Mouse (Mus musculus) c-Kit-negative CD71-positive TER-119-positive erythroid progenitor cells, embryonic 14.5 days (primary cell): ENCODE results near the gene Ankle1.

Experiments
- DNase-seq: peaks from one replicate; pipeline ENCODE4 v3.0.0-alpha.2; 2013; ENCODE audit warnings: low read depth, low spot score

Gene Ankle1

DNA sequence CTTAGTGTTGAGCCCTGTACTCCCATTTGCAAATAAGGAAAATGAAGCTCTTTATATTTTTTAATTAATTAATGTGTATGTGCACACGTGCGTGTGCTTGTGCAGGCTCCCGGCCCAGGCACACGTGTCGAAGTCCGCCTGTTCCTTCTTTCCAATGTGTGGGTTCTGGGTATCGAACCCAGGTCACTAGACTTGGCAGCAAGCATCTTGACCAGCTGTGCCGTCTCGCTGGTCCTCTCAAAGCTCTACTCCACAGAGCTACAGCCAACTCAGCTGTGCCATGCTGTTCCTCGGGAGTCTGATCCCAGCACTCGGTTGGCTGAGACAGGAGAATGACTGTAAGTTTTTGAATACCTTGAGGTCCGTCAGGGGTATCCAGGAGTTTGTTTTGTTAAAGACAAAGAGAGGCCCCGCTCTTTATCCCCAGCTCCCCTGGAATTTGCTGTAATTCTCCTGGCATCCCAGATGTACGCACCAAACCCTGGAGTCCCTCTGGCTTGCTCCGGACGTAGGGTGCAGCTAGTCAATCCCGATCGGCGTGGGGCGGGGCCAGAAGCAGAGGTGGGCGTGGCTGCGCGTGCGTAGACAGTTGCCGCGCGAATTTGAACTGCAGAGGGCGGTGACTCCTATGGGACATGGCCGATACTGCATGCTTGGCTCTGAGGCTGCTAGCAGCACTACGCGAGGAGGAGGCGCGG is at the start of gene Ankle1:
Ankle1 (plus strand) TSS at position 610 of the 698 bp plus-strand sequence.
- DNase-seq: peak; percentile 93

DNA sequence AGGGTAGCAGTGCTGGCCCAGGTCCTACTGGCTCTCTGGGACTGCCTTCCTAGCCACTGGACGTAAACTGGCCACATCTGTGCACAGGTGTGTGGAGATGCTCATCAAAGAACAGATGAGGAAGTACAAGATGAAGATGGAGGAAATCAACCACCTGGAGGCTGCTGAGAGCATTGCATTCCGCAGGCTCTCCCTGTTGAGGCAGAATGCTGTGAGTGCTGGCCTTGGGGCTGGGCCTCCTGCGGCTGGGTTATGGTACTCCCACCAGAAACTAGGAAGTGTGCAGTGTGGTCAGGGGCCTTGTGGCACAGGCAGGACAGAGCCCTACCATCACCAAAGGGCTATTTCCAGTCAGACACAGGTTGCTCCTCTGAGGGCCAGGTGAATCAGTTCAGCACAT is 47.8 kb upstream of the Ankle1 start:
- DNase-seq: no peak

DNA sequence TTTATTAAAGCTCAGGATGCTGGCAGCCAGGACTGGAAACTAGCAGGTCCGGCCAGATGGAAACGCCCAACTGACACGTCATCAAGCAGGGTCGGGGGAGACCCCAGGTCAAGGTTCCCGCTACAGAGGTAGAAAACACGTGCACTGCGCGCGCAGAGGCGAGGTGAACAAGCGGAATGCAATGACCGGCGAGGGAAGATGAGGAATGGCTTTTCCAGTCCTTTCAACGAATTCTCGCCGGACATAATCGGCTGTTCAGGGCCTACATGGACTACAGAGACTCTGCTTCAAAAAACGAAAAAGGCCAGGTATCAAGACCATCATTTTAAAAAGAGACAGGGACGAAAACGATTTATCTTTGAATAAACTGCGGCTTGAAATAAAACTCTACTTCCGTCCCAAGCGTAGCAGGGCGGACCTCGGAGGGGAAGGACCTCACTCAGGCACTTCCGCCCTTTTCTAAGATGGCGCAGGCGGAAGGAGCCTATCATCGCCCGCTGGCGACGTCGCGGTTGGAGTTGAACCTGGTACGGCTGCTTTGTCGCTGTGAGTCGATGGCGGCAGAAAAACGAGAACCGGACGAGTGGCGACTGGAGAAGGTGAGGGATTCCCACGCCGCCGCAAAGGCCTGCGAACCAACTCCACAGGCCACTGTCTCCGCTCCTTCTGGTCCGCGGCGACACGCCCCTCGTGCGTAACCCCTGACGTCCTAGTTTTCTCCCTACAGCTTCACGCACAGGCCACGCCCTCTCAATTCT is 38.9 kb upstream of the Ankle1 start, which contains the start of gene Use1:
Use1 (plus strand) TSS at position 78 of the 758 bp plus-strand sequence.
- DNase-seq: peak; percentile 84

GRCm38 (mm10) chr8:71367529-71368176 is 38.2 kb upstream of the Ankle1 start:
- no peak for DNase-seq

DNA sequence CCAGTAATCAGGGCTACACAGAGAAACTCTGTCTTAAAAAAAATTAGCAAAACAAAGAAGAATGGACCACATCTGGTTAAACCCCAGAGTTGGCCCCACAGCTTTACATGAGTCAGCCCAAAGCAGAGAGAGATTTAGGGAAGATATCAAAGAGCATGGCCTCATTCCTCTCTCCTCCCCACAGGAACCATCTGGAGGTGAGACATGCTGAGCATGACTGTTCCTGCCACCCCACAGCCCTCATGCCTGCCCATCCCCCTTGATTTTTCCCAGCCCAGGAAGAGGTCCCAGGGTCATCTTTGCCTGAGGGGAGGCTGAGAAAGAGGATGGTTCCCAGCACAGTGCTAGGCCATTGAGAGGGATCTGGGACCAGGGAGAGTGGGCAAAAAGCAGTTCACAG is 37.4 kb upstream of the Ankle1 start:
- DNase-seq: no peak

DNA sequence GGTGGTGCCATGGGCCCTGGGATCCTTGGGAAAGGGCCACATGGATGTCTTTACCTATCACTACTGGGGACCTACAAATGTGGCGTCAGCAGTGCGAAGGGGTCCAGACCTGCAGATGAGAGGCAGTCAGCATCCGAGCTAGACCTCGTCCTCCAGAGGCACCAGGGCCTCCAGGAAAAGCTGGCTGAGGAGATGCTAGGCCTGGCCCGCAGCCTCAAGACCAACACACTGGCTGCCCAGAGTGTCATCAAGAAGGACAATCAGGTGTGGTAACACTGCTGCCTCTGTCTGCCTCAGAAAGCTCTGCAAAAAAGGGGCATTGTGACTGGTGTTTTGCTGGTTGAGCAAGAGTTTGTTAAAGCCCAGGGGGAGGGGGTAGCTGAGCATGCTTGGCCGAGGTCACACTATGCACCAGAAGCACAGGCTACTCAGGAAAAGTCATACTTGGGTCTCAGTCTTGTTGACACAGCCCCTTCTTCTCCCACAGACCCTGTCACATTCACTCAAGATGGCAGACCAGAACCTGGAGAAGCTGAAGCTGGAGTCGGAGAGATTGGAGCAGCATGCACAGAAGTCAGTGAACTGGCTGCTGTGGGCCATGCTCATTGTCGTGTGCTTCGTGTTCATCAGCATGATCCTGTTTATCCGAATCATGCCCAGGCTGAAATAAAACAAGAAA is 36.6 kb upstream of the Ankle1 start:
- DNase-seq: no peak

GRCm38 (mm10) chr8:71370711-71371235 is 35.0 kb upstream of the Ankle1 start:
- DNase-seq: no peak

- peak; percentile 94 for DNase-seq
Observed at GRCm38 (mm10) chr8:71371236-71371848, 34.5 kb upstream of the Ankle1 start, which contains the start of gene Ocel1. TSS of gene Ocel1 (plus strand) at chr8:71371298.

DNA sequence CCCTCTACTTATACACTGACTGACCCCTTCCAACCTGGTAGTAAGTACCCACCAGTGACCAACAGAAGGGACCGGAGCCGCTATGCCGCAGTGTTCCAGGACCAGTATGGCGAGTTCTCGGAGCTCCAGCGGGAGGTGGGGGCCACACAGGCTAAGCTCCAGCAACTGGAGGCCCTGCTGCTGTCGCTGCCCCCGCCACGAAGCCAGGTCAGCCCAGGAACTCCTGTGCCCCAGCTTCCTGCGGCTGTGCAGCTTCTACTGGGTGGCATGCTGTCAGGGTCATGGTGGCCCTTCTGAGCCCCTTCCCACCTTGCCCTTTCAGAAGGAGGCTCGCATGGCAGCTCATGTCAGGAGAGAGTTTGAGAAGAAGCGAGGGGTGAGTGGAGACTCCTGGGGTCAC is 33.4 kb upstream of the Ankle1 start:
- DNase-seq: no peak

DNA sequence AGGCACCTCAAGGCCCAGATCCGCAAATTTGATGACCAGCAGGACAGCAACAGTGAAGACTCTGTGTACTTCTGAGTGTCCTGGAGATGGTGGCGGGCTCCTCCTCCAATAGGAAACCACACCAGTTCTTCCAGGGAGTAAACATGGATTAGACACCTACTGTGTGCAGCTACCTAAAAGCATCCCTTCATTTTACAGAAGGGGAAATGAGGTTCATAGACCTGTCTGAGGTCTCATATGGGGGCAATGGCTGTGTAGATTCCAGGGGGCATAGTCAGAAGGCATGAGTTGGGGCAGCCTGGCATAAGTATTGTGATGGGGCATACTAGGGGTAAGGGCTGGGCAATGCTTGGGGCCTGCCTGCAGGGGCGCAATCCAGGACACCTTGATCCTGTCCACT is 32.8 kb upstream of the Ankle1 start:
- DNase-seq: no peak

DNA sequence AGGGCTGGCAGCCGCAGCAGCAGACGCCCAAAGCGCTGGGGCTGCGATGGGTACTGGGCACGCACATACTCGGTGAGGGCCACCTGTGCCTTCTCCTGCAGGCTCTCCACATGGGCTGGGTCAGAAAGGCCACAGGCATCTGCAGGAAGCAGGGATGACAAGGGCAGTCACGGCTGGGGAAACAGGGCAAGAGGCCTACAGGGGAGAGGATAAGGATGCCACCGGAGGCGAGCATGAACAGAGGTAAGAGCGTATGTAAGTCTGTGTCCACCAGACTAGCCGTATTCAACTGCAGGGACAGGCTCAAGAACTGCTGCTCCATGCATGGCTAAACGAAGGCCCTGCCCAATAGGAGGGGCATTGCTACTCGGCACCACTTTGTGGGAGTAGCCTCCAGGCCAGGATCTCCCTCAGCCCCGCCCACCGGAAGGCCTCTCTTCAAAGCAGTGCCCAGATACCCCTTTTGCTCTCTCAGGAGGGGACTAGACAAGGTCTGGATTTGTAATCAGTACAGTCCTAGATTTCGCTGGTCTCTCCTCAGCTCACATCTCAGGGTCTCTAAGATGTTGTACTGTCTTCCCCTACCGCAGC is 31.1 kb upstream of the Ankle1 start:
- DNase-seq: no peak

GRCm38 (mm10) chr8:71375581-71376422 is 30.0 kb upstream of the Ankle1 start:
- peak; percentile 57 for DNase-seq

- no peak for DNase-seq
Observed at GRCm38 (mm10) chr8:71376423-71377030, 29.3 kb upstream of the Ankle1 start.

- no peak for DNase-seq
Observed at GRCm38 (mm10) chr8:71379008-71379407, 26.8 kb upstream of the Ankle1 start.

DNA sequence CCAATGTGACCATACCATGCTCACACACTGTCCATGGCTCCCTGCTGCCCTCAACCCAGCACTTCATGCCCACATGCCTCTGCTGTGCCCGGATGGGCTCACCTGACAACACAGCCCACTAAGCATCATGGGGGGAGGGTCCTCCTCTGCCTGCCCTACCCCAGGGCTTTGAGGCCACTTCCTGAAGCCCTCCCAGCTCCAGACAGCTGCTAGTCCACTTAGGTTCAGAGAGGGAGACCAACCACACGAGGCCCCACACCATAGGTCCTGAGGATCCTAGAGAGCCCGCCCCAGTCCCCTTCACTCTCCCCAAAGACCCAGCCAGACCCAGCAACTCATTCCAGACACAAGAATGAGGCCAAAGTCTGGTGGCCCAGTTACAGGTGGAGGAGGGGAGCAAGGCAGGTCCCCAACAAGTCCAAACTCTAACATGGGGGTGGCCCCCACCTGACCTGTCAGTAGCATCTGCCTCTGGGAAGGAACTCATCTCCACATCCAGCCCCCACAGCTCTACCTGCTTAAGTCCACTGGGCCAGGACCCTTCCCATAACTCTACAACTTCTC is 26.2 kb upstream of the Ankle1 start:
- DNase-seq: no peak

DNA sequence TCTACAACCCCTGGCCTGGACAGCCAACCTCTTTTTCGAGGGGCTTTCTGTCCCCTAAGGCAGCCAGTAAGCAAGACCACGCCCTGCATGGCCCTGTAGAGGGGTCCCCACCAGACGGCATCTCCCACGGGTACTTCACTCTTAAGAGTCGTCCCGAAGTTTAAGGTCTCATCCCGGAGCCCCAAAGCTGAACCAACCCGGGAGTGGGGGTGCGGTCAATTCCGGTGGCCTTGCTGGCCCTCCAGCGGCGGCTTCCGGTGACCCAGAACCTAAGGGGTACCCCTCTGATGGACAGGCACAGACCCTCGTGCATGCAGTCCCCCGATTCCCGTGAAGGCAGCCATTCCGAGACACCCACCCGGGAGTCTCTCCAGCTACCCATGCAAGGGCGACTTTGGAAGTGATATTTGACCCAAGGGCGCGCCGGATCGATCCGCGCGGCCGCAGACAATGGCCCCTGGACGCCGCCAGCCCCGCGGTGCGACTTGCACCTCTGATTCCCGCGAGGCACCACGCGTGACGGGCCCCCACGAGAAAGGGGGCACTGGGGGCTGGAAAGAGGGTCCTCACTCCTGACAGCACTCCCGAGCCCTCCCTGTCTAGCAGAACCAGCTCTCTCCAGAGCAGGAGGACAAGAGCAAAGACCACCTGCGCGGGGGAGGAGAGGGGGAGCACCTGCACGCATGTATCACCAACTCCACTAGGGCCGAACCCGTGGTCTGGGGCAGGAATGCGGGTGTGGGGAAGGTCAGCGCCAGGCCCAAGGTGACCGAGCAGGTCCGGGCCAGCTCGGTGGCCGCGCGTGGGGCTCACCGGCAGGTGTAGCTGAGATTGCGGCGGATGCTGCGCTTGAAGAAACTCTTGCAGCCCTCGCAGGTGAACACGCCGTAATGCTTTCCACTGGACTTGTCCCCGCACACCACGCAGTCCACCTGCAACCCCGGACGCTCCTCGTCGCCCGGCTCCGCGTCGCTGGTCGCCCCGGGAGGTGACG is 25.3 kb upstream of the Ankle1 start:
- no peak for DNase-seq

- no peak for DNase-seq
Observed at GRCm38 (mm10) chr8:71381421-71381970, 24.3 kb upstream of the Ankle1 start, which contains the start of gene Nr2f6. TSS of gene Nr2f6 (minus strand) at chr8:71381960.
